Mouse (Mus musculus): ENCODE measurements around the gene Itgb6.

The Itgb6 gene

DNA sequence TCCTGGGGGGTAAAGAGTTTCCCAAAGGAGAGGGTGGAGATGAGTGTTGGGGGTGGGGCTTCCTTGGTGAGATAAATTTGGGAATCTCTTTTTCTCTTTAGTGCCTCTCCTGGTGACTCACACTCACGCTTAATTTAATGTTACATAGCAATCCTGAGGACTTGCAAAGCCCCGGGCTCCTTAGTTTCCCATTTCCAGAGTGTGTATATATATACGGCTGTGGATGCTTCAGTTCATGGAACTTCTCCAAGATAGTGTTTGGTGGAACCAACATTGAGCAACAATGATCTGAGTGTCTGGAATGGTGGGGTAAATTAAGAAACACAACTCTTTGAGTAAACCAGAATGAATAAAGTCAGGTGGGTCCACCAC lies 108.6 kb downstream of the Itgb6 start:
- DNase-seq (ENCODE audit: low spot score), result no peak

- no peak for DNase-seq (ENCODE audit: low spot score)
Measured at GRCm38 (mm10) chr2:60612906-60613856, 109.3 kb downstream of the Itgb6 start.

GRCm38 (mm10) chr2:60611622-60612021 lies 110.8 kb downstream of the Itgb6 start:
- no peak for DNase-seq (ENCODE audit: low spot score)

GRCm38 (mm10) chr2:60609436-60610199 lies 112.8 kb downstream of the Itgb6 start:
- DNase-seq (ENCODE audit: low spot score), result no peak

DNA sequence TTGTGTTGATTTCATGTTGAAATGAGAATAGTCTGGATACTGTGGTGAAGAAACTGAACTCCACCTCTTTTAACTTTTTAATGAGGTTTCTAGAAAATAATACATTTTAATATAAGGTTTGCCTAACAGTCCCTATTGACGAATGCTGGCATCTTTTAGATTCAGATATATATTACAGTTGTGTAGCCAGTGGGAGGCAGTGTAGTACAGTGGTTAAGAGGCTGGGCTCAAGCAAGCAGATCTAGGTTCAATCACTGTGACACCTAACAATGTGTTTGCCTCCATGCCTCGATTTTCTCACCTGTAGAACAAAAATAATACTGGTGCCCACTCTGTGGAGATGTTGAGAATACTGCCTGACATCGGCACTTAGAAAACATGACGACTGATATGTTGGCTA lies 114.5 kb downstream of the Itgb6 start:
- no peak for DNase-seq (ENCODE audit: low spot score)

- no peak for DNase-seq (ENCODE audit: low spot score)
Measured at GRCm38 (mm10) chr2:60601326-60601725, 121.1 kb downstream of the Itgb6 start.

DNA sequence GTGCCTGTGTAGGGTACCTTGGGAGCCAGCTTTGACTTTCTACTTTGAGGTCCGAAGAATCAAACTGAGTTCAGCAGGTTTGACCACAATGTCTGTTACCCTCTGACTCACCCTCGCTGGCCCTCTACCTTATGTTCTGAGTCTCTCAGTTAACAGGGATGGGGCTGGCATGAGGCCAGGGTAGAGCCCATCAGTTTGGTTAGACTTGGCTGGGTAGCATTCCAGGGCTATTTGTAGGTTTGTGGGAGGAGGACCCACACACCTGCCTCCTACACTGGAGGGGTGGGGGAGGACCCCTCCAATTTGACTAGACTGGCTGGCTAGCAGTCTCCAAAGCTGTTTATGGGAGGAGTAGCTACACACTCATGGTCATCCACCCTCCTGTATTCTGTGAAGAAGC lies 121.6 kb downstream of the Itgb6 start:
- DNase-seq (ENCODE audit: low spot score), result no peak

GRCm38 (mm10) chr2:60583416-60583815 lies 139.0 kb downstream of the Itgb6 start:
- no peak for DNase-seq (ENCODE audit: low spot score)

DNA sequence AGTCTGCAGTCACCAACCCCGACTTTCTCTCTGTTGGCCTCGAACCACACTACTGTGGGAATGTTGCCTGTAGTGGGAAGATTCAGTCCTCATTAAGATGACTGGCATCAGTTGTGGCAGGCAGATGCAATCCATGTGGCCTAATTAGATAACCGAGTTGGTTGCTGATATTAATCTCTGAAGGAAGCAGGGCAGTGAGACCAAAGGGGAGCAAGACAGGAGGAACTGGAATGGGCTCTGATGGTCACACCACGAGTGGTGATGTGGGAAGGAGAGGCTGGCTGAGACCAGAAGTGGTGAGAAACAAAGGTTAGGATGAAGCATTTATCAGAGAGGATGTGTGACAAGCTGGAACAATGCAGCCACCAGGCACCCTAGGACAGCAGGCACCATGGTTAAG lies 167.9 kb downstream of the Itgb6 start:
- DNase-seq (ENCODE audit: low spot score), result no peak

DNA sequence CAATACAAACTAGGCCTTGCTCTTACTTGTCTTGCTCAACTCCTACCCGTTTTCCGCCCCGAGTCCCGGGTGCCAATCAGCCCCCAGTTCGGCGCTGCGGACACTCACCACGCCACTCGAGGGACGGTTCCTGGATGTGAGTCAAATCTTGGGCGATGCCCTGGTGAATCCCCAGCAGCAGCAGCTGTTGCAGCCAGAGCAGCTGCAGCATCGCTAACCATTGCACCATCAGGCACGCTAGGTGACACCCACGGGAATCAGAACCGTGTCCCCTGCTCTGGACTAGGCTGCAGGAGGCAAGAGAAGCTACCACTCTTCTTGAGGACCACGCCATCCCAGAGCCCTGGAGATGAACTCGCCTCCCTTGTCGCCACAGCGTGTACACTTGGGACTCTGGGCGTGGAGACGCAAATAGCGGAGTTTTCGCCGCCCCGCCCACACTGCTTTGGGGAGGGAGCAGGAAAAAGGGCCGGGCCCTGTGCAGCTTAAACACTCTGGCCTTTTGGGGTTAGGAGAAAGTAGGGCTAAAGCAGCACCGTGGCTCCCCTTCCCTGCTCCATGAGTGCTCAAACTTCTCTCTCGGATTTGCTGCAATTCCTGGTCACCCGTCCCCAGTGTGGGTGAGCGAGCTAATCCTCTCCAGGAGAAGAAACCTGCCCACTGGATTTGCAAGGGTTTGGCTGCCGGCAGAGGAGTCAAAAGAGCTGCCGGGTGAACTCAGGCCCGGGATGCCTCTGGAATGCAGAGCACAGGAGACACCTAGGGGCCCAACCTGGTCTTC lies 169.4 kb downstream of the Itgb6 start, which contains the start of gene Pla2r1:
TSS of gene Pla2r1 (minus strand) at position 407 of the 781 bp plus-strand sequence.
- DNase-seq (ENCODE audit: low spot score), result no peak

DNA sequence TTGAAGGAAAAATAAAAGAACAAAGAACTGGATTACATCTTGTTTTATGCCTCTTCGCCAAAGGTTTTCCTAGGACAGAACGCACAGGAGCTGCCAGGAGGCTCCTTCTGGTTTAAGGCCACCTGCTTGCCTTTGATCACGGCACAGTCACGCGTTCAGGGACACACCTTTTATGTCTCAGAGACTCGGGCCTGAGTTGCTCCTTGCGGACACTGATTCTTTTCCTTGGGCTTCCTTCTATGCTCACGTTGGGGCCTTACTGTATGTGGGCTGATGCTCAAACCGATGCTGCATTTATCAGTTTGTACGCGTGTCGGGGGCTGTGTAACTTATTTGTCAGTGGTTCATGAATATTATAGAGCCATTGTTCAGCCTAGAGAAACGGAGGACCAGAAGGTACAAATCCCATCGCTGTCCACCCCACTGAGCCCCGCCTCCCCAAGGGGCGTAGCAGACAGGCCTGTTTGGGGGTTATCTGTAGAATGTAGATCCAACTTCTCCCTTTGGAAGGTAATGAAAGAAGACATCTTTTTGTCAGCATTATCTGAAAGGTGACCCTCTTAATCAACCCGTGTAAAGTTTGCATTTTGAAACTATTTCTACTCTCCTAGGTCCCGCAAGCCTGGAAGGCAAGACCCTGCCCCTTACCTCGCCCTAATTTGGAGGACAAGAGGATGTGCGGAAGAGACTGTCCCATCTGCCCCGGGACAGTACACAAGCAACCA lies 170.1 kb downstream of the Itgb6 start:
- DNase-seq (ENCODE audit: low spot score), result no peak

GRCm38 (mm10) chr2:60551673-60552072 lies 170.8 kb downstream of the Itgb6 start:
- no peak for DNase-seq (ENCODE audit: low spot score)

DNA sequence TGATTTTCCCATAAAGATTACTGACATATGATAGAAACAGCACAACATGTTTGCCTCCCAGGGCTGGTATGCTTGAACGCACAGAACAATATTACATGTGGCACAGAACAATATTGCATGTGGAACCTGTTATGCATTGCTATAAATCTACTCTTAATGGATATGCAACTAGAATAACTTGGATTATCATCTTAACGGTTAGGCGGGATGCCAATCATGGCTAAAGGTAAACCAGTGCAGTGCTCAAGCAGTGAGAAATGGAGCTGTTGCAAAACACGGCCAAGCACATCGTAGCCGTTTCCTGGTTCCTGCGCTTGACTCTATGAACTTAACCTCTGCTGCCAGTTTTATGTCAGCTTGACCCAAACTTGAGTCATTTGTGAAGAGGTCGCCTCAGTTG lies 171.9 kb downstream of the Itgb6 start:
- no peak for DNase-seq (ENCODE audit: low spot score)

- DNase-seq (ENCODE audit: low spot score), result no peak
Measured at GRCm38 (mm10) chr2:60549851-60550250, 172.6 kb downstream of the Itgb6 start.
